Mouse (Mus musculus) ES-E14 (cell line): ENCODE measurements around the gene Lpin2. TPM values are rescaled to one million over a fixed set of nuclear protein-coding genes. Genes with fewer than 3 reads are reported as not detected.

Source experiments
- DNase-seq: peaks from one replicate; pipeline ENCODE4 v3.0.0-alpha.2; 2013; ENCODE audit warnings: low read depth, low spot score
- H3K27ac ChIP-seq: 2 replicates; pipeline ENCODE4 v1.5.1; 2012; ENCODE audit warnings: low read depth, mild to moderate bottlenecking, low read length, moderate library complexity, mixed read lengths; ENCODE audit not compliant: poor library complexity, insufficient read depth, severe bottlenecking
- H3K36me3 ChIP-seq: 2 replicates; pipeline ENCODE4 v1.6.1; 2012; ENCODE audit warnings: mild to moderate bottlenecking, low read length, moderate library complexity, mixed read lengths; ENCODE audit not compliant: control insufficient read depth, poor library complexity, insufficient read depth, severe bottlenecking
- H3K4me1 ChIP-seq, 2 experiments: fragments of 150-350 bp in 1 of 2; sonication (generic) in 1 of 2; 2 replicates each; pipeline ENCODE4 v1.6.1; 2012; ENCODE audit warnings: low read length in 2 of 2, mild to moderate bottlenecking in 1 of 2, mixed read lengths in 1 of 2; ENCODE audit not compliant: control insufficient read depth in 2 of 2, insufficient read depth in 2 of 2, poor library complexity in 1 of 2
- H3K4me3 ChIP-seq, 2 experiments: fragments of 150-350 bp in 1 of 2; sonication (generic) in 1 of 2; 2 replicates each; pipeline ENCODE4 v1.5.1; 2012; ENCODE audit warnings: low read length in 2 of 2, low read depth in 1 of 2, mild to moderate bottlenecking in 1 of 2, mixed read lengths in 1 of 2; ENCODE audit not compliant: insufficient read depth in 1 of 2, poor library complexity in 1 of 2, severe bottlenecking in 1 of 2
- H3K9ac ChIP-seq: 2 replicates; pipeline ENCODE4 v1.6.1; 2012; ENCODE audit warnings: low read depth, mild to moderate bottlenecking, low read length, mixed read lengths; ENCODE audit not compliant: poor library complexity, insufficient read depth, severe bottlenecking
- H3K9me3 ChIP-seq: fragments of 150-350 bp; sonication (generic); 2 replicates; pipeline ENCODE4 v1.6.1; 2012; ENCODE audit warnings: low read depth, mild to moderate bottlenecking, low read length; ENCODE audit not compliant: control insufficient read depth, insufficient read depth
- CHD2 ChIP-seq: IDR thresholded peaks from 2 replicates; pipeline ENCODE4 v1.6.1; 2014; ENCODE audit warnings: mild to moderate bottlenecking, low read depth, low read length, inconsistent platforms
- HCFC1 ChIP-seq: IDR thresholded peaks from 2 replicates; pipeline ENCODE4 v1.6.1; 2012; ENCODE audit warnings: low read length, inconsistent platforms, borderline replicate concordance; ENCODE audit not compliant: insufficient read depth
- MAFK ChIP-seq: IDR thresholded peaks from 2 replicates; pipeline ENCODE4 v1.6.1; 2014; ENCODE audit warnings: mild to moderate bottlenecking, low read depth, low read length, inconsistent platforms; ENCODE audit not compliant: insufficient read depth
- ZC3H11A ChIP-seq: IDR thresholded peaks from 2 replicates; pipeline ENCODE4 v1.6.1; 2012; ENCODE audit warnings: low read depth, mild to moderate bottlenecking, inconsistent platforms, low read length, borderline replicate concordance
- ZNF384 ChIP-seq: IDR thresholded peaks from 2 replicates; pipeline ENCODE4 v1.6.1; 2012; ENCODE audit warnings: low read depth, low read length, inconsistent platforms
- in situ Hi-C, 2 experiments: fragments of 600-800 bp; cut with MboI; formaldehyde crosslinking; loops; one replicate each; pipeline ENCODE4 v1.15.1; 2025; ENCODE audit warnings: low sequenced_read_pairs in 2 of 2, inconsistent platforms in 1 of 2; ENCODE audit not compliant: unreplicated experiment in 2 of 2
- total RNA-seq: library from RNA; depleted of rRNA; stranded (reverse); fragments of 300-350 nt; gene quantifications from 2 replicates; pipeline ENCODE4 v1.2.3, GENCODE M21; 2012

The Lpin2 gene
- total RNA-seq, 1 experiment: 12.6 TPM

DNA sequence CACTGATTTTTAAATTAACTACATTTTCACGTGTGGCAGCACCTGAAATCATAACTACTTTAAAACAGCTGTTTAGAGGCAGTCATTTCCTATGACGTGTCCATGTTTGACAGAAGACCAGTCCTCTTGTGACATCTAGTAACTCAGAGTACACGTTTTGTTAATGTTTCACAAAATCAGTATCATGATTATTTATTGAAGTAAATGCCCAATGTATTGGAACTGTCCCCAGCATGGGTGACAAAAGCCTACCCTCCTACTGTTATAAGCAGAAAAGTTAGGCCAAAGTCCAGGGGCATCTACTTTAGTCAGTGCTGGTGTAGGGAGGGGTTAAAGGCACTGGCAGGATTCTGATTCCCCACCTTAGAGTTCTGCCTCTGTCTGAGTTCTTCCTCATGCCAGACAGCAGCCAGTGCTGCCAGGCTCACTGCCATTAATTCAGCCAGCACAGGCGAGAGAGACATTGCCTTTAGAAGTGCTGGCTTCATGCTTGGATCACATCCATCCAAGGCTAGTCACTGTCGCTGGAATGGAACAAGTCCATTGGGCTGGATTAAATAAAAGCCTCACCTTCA, 34.8 kb downstream of the Lpin2 start:
- DNase-seq: no peak
- TF ChIP-seq MAFK (no peak), CHD2 (no peak), ZNF384 (no peak), ZC3H11A (no peak), HCFC1 (no peak)
- in situ Hi-C loops: no loop called here
- H3K4me1 ChIP-seq: no peaks in the 10 kb centered on the region
- H3K27ac ChIP-seq: no peak overlapping the region
- no peaks in the 10 kb centered on the region for H3K36me3 ChIP-seq
- no peak overlapping the region for H3K9ac ChIP-seq
- no peak overlapping the region for H3K4me3 ChIP-seq
- H3K9me3 ChIP-seq: no peaks in the 10 kb centered on the region

DNA sequence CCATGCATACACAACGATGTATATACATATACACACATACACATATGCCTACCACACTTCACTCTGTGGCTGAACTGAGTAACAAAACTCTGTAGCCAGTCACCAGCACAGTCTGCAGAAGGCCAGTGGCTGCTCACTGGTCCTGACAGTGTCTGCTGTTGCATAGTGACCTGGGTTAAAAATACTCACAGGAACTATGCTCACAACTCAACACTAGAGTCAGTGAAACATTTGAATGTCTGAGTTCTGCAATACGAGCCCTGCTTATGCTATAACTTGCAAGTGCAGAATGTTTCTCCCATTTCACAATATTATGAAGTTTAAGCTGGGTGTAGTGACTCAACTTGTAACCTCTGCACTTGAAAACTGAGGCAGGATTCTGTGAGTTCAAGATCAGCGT, 39.0 kb downstream of the Lpin2 start:
- DNase-seq: no peak
- H3K27ac ChIP-seq: no peak overlapping the region
- TF ChIP-seq MAFK: no peak
- no peak for TF ChIP-seq ZNF384
- TF ChIP-seq HCFC1: no peak
- TF ChIP-seq ZC3H11A: no peak
- TF ChIP-seq CHD2: no peak
- no peak overlapping the region for H3K9ac ChIP-seq
- no peaks in the 10 kb centered on the region for H3K36me3 ChIP-seq
- no peaks in the 10 kb centered on the region for H3K9me3 ChIP-seq
- H3K4me3 ChIP-seq: no peak overlapping the region
- H3K4me1 ChIP-seq: no peaks in the 10 kb centered on the region
- in situ Hi-C loops: no loop called here

DNA sequence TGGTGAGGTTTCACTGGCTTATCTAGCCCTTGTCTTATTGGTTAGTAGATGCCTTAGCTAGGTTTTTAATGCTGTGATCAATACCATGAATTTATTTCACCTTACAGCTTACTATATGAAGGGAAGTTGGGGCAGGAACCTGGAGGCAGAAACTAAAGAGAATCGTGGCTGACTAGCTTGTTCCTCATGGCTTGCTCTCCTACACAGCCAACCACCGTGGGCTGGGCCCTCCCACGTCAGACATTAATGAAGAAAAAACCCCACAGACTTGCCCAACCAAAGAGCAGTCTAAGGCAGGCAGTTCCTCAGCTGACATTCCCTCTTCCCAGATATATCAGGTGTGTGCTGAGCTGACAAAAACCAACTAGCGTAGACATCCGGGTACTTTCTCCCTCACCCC, 41.3 kb downstream of the Lpin2 start:
- Histone ChIP-seq H3K9me3 (no peaks in the 10 kb centered on the region), H3K4me3 (no peak overlapping the region), H3K9ac (no peak overlapping the region), H3K4me1 (no peaks in the 10 kb centered on the region), H3K36me3 (no peaks in the 10 kb centered on the region), H3K27ac (no peak overlapping the region)
- no peak for DNase-seq
- TF ChIP-seq CHD2 (no peak), HCFC1 (no peak), ZC3H11A (no peak), MAFK (no peak), ZNF384 (no peak)
- in situ Hi-C loops: no loop called here

DNA sequence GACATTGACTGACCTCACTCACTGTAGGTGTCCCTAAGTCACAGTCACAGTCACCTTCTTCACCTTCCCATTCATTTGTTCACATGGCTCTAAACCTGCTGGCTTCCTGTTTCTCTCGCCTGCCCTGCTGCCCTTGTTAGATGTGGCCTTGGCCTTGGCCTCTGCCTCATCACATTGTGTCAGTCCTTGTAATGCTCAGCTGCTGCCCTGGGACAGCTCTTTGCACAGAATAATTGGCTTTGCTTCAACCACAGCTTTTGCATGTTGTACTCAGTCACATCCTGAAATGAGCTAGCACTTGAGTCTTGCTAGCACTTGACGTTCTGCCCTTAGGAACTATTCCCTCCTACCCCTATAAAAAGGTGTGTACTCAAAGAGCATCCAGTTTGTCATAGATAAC, 42.2 kb downstream of the Lpin2 start:
- in situ Hi-C loops: no loop called here
- H3K4me3 ChIP-seq: no peak overlapping the region
- H3K9ac ChIP-seq: no peak overlapping the region
- H3K36me3 ChIP-seq: no peaks in the 10 kb centered on the region
- H3K27ac ChIP-seq: no peak overlapping the region
- H3K4me1 ChIP-seq: no peaks in the 10 kb centered on the region
- TF ChIP-seq ZC3H11A (no peak), ZNF384 (no peak), CHD2 (no peak), MAFK (no peak), HCFC1 (no peak)
- H3K9me3 ChIP-seq: no peaks in the 10 kb centered on the region
- DNase-seq: no peak

DNA sequence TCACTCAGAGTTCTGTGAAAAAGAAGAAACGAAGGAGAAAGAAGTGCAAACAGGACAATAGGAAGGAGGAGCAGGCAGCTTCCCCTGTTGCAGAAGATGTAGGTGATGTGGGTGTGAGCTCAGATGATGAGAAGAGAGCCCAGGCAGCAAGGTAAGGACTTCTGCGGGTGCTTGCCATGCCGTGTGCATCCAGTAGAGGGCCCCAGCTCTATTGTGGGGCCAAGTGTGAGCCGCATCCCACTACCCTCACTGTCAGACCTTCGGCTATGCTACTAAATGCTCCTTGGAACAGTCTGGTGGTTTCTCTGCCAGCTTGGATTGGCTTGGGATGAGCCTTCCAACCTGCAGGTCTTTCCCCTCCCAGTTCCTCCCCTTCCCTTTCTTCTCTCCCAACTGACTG, 42.7 kb downstream of the Lpin2 start:
- TF ChIP-seq ZNF384: no peak
- TF ChIP-seq ZC3H11A: peak; percentile 22; the same call in 1 of the 2 replicates
- no peak for TF ChIP-seq CHD2
- TF ChIP-seq HCFC1: no peak
- in situ Hi-C loops: no loop called here
- H3K9me3 ChIP-seq: no peaks in the 10 kb centered on the region
- no peak overlapping the region for H3K27ac ChIP-seq
- no peak overlapping the region for H3K9ac ChIP-seq
- H3K4me3 ChIP-seq: no peak overlapping the region
- no peaks in the 10 kb centered on the region for H3K4me1 ChIP-seq
- H3K36me3 ChIP-seq: no peaks in the 10 kb centered on the region
- peak; percentile 36 for DNase-seq
